9 mouse cellular contexts compared by ENCODE assay signal in the genomic region with DNA sequence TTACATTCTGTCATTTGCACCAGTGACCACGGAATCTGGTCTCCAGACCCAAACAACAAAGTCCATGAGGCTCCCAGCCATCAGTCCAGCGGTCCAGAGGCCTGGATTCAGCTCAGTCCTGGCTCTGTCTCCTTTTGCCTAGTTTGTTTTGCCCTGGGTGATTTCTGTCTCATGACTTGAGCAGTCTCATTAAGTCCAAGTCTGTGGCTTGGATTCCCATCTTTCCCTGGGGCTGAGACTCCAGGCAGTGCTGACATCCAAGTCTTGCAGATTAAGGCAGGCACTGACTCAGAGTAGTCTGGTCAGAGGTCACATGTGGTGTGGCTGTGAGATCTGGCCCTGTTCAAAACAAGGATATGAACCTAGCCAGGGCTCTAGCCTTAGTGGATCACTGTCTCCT. TPM values are rescaled to one million over a fixed set of nuclear protein-coding genes. Genes with fewer than 3 reads are reported as not detected.
DNase-seq lines count a peak whose midpoint lies in the region; ATAC-seq lines count a peak whose summit lies in the region.
"Had no signal": no experiment of that assay in that cellular context is flagged by ENCODE, and none has a peak within 500 bp of the region (broad histone marks: within the 10 kb centered on the region; RNA-seq: fewer than 3 reads in every experiment).

No protein-coding gene starts in this region.

- DNase-seq in forebrain, embryonic 14.5 days (ENCODE audit: low spot score), result no peak
- peak; percentile 99 for DNase-seq in 3T3-L1 (ENCODE audit: low read depth, low spot score)
- peak; percentile 68 to 88 for DNase-seq in kidney, postnatal 25 days
- DNase-seq in testis, postnatal 10 days (ENCODE audit: low spot score), result no peak
- DNase-seq in spleen, postnatal 4 days (ENCODE audit: low spot score in 2 of 2), result no peak
- no peak for DNase-seq in layer of hippocampus, postnatal 36 days
- DNase-seq: left cerebral cortex, postnatal 4 days had no signal

- no peak for ATAC-seq in forebrain, embryonic 14.5 days
- no peak for ATAC-seq in forebrain, embryonic 15.5 days (replicated peaks)
- no peak for ATAC-seq in embryonic facial prominence, embryonic 15.5 days (ENCODE audit: insufficient number of reproducible peaks, low FRiP score, low TSS enrichment, low read depth)

- H3K4me1 ChIP-seq in forebrain, embryonic 14.5 days (ENCODE audit: control insufficient read depth, insufficient read depth, low read length), result 0 out of 2 replicates have a peak, but pooled peaks cover 3% of the 10 kb centered on the region
- 0 out of 2 replicates have a peak, but pooled peaks cover 2% of the 10 kb centered on the region for H3K4me1 ChIP-seq in forebrain, embryonic 15.5 days
- peaks cover 29% of the 10 kb centered on the region for H3K4me1 ChIP-seq in embryonic facial prominence, embryonic 15.5 days

- no peak overlapping the region for H3K9ac ChIP-seq in forebrain, embryonic 14.5 days (ENCODE audit: low read length)
- no peak overlapping the region for H3K9ac ChIP-seq in forebrain, embryonic 15.5 days (replicated peaks)
- H3K9ac ChIP-seq in embryonic facial prominence, embryonic 15.5 days, result no peak overlapping the region

- no peaks in the 10 kb centered on the region for H3K9me3 ChIP-seq in forebrain, embryonic 14.5 days (replicated peaks; ENCODE audit: control insufficient read depth, low read length)
- H3K9me3 ChIP-seq in forebrain, embryonic 15.5 days, result no peaks in the 10 kb centered on the region
- no peaks in the 10 kb centered on the region for H3K9me3 ChIP-seq in embryonic facial prominence, embryonic 15.5 days (replicated peaks)

- 0 out of 2 replicates have a peak overlapping the region, but pooled peaks have one; percentile 39 for H3K27ac ChIP-seq in forebrain, embryonic 14.5 days (ENCODE audit: low read depth, low read length)
- H3K27ac ChIP-seq in forebrain, embryonic 15.5 days (replicated peaks), result no peak overlapping the region
- H3K27ac ChIP-seq in embryonic facial prominence, embryonic 15.5 days (replicated peaks), result peak overlapping the region; percentile 83

- 79% methylated on average over 2 of the region's 2 CpGs for WGBS in forebrain, embryonic 14.5 days
- 81% methylated on average over 2 of the region's 2 CpGs for WGBS in forebrain, embryonic 15.5 days
- WGBS in embryonic facial prominence, embryonic 15.5 days, result 65% methylated on average over 2 of the region's 2 CpGs

- no peak overlapping the region for H3K4me2 ChIP-seq in forebrain, embryonic 14.5 days (ENCODE audit: low read length)
- no peak overlapping the region for H3K4me2 ChIP-seq in forebrain, embryonic 15.5 days (replicated peaks)
- no peak overlapping the region for H3K4me2 ChIP-seq in embryonic facial prominence, embryonic 15.5 days (replicated peaks)

- no peaks in the 10 kb centered on the region for H3K27me3 ChIP-seq in forebrain, embryonic 14.5 days (replicated peaks; ENCODE audit: control insufficient read depth, insufficient read depth, low read length)
- no peaks in the 10 kb centered on the region for H3K27me3 ChIP-seq in forebrain, embryonic 15.5 days
- H3K27me3 ChIP-seq in embryonic facial prominence, embryonic 15.5 days, result no peaks in the 10 kb centered on the region

- H3K36me3 ChIP-seq in forebrain, embryonic 14.5 days (ENCODE audit: control insufficient read depth, insufficient read depth, low read length), result no peaks in the 10 kb centered on the region
- H3K36me3 ChIP-seq in forebrain, embryonic 15.5 days, result no peaks in the 10 kb centered on the region
- H3K36me3 ChIP-seq in embryonic facial prominence, embryonic 15.5 days, result no peaks in the 10 kb centered on the region

- H3K4me3 ChIP-seq in forebrain, embryonic 14.5 days (ENCODE audit: low read depth, low read length), result no peak overlapping the region
- no peak overlapping the region for H3K4me3 ChIP-seq in forebrain, embryonic 15.5 days
- H3K4me3 ChIP-seq in embryonic facial prominence, embryonic 15.5 days (replicated peaks), result no peak overlapping the region

RNA-seq across cellular contexts. Expression of a gene that starts 35.2 kb away (rescaled TPM):
- 6.7 and 6.8 TPM in 2 replicates for polyA plus RNA-seq in forebrain, embryonic 14.5 days (2014; fragmentation: Nextera tagmentation; extraction: Ambion mirVana)
- 5.9 and 6.9 TPM in 2 replicates for polyA plus RNA-seq in forebrain, embryonic 15.5 days (2015; fragmentation: Nextera tagmentation; extraction: Ambion mirVana)
- 31.0 and 33.3 TPM in 2 replicates for polyA plus RNA-seq in embryonic facial prominence, embryonic 15.5 days (2015; fragmentation: Nextera tagmentation; extraction: Ambion mirVana)
- total RNA-seq in layer of hippocampus, postnatal 36 days (2021), result 10 to 100 TPM; 13.8 to 14.7 TPM

Comparison
In these comparisons a context has a peak if more than half of its experiments do, and no peak if none do; other contexts are left out.
1. DNase-seq: peak in 3T3-L1 (single experiment) and kidney, postnatal 25 days (2 of 2); none in forebrain, embryonic 14.5 days (single experiment), testis, postnatal 10 days (single experiment), spleen, postnatal 4 days (0 of 2) and layer of hippocampus, postnatal 36 days (0 of 2).